Mouse (Mus musculus): Measurements from ENCODE around the gene Thap3. TPM values are rescaled to one million over a fixed set of nuclear protein-coding genes. Genes with fewer than 3 reads are reported as not detected.

The Thap3 gene
- 43.1 and 43.7 TPM in 2 replicates for polyA plus RNA-seq (2012; rRNA removed)

DNA sequence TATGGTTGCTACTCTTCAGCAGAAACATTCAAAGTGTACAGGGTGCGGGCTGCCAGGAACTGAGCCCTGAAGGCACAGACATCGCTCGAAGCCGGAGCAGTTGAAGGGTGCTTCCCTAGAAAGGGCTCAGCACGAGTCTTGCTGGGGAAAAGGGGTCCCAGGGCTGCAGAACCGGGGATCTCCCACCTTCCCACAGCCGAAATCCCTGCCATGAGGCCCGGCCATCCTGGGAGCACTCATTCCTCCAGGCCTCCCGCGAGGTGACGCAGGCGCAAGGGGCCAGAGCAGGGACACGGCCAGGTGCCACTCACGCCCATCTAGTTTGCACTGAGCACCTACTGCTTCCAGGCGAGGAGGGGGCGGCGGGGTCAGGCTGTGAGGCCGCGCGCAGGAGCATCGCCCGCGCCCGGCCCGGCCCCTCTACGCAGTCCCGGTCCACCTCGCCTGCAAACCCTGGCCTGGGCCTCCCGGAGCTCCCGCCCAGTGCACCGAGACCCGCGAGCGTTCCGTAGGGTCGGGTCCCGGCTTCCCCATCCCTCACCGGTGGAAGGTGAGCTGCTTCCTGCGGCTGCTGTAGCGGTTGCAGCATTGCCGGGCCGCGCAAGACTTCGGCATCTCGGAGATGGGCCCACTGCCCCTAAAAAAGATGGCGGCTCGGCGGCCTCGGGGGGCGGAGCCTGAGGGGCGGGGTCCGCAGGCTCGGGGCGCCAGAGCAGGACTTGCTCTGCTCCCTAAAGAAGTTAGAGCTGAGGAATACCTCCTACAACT, at the start of gene Thap3:
Gene Thap3, minus strand, starts transcription at position 656 of the 768 bp plus-strand sequence.

DNA sequence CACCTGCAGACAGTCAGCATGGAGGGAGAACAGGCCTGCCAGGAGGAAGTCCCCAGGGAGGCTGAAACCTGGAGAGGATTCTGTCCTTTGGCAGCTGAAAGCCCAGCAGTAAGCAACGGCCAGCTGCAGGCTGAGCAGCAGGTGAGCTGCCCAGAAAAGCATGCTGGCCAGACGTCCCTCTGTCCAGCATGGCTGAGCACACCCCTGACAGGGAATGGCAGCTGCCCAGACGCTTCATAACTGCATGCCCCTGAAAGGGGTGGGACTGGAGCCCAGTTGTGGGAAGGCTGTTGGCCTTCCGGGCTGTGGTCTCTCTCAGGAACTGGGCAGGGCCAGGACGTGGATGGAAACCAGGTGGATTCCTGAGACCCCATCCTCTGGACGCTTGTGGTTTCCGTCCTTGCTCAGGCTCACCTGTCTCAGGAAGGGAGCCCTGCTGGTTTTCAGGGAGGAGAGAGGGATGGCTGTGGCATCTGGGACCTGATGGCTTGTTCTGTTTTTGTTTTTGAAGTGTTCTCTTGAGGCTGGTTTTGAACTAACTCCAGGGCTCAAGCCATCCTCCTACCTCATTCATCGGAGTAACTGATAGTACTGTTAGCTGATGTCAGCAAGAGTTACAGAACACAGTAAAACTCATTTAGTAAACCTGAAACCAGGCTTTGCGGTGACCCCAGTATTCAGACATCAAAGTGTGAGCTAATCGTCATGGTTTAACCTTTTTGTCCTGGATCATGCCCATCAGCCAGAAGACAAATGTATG, 49.6 kb upstream of the Thap3 start, which contains the start of gene Tas1r1:
Gene Tas1r1, minus strand, starts transcription at position 344 of the 760 bp plus-strand sequence.

DNA sequence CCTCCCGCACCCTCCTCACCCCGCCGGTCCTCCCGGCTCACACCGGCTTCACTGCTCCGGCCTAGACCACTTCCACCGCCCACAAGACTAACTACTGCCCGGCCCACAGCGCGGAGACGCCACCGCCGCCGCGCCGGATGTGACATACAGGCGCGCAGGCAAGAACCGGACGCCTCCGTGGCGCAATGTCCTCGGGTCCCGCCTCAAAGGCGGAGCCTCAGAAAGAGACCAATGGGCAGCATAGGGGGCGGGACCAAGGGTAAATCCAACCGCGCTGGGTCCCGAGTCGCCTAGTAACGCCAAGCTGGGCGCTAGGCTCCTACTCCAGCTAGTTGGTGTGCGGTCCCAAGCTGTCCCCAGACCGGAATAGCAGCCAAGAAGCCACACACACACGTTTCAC, 38.7 kb upstream of the Thap3 start, which contains the start of gene Zbtb48:
Gene Zbtb48, minus strand, starts transcription at position 148 of the 400 bp plus-strand sequence.

DNA sequence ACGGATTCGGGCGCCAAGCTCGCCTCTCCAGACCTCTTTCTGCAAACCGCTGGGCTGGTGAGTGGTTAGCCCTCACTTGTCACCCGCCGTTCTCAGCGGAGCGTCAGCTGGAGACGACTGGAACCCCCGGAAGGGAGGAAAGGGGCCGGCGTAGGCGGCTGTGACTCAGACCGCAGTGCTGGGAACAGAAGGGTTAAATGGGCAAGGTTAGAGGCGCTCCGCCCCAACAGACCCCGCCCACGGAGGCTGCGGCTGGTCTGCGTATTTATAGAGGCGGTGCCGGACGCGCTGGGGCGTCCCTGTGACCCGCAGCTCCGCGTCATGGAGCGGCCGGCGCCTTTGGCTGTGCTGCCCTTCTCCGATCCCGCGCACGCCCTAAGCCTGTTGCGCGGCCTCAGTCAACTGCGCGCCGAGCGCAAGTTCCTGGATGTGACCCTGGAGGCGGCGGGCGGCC, 19.9 kb upstream of the Thap3 start, which contains the start of gene Klhl21:
Gene Klhl21, plus strand, starts transcription at position 182 of the 454 bp plus-strand sequence.

DNA sequence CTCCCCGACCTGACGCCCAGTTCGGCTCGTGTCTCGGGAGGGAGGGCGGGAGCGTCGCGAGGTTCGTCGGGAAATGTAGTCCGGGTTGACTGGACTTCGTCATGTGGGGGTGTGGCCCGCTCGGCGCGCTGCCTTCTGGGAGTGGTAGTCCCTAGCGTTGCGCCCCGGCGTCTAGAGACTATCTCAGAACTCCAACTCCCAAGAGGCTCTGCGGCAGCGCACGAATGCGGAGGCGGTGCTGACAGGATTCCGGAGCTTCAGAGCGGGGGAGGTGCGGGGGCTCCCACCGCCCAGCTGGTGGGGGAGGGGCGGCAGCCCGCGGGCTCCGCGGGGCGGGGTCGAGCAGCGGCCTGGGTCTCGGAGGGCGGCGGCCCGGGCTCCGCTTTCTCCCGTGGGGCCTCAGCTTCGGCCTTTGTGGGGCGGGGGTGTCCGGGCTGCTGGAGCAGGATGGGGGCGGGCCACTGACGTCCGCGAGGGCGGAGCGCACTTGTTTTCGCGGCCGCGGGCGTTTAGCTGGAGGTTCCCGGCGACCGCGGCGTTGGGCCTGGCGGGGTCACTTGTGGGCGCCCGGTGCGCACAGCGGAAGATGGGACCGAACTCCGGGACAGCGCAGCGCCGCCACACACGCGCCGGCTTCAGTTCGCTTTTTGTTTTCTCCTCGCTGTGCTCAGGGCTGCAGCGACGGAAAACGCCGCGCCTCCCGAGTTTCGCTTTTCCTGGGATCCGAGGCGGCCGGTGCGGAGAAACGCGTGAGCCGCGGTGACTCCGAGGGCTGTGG, 7.6 kb upstream of the Thap3 start, which contains the start of gene Phf13:
Gene Phf13, minus strand, starts transcription at position 86 of the 778 bp plus-strand sequence.

DNA sequence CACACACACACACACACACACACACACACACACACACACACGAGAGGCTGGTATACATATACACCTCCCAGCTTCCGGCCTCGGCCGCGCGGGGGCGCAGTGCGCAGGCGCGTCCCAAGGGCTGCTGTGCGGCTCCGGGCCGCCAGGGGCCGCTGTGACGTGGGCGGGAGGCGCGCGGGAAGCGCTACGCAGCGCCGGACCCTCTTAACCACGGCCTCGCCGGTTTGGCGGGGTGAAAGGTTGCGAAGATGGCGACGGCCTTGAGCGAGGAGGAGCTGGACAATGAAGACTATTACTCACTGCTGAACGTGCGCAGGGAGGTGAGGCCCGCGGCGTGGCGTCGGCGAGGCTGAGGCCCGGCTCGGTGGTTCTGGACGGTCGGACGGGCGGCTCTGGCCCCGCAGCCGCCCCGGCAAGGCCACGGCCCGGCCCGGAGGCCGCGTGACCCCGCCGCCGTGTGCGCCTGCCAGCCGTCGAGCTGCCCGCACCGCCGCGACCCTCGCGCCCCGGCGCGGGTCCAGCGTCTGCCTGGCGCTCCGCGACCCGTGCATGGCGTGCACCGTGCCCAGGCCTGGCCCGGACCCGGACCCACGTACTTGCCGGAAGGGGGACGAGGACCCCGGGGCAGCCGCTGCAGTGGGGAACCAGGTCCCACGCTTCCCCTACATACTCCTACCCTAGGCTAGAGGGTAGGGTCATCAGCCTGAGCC, 55.1 kb downstream of the Thap3 start, which contains the start of gene Dnajc11:
Gene Dnajc11, plus strand, starts transcription at position 187 of the 710 bp plus-strand sequence.

Other genes starting within 250 kb of the Thap3 start
- gene Camta1, start 127.1 kb downstream of the Thap3 start, polyA plus RNA-seq (2012; rRNA removed) = 68.7 and 69.7 TPM in 2 replicates
- gene Dnajc11, start 55.3 kb downstream of the Thap3 start, polyA plus RNA-seq (2012; rRNA removed) = 75.0 and 80.4 TPM in 2 replicates
- 17.8 and 20.3 TPM in 2 replicates for gene Phf13, start 7.3 kb upstream of the Thap3 start, polyA plus RNA-seq (2012; rRNA removed)
- gene Klhl21, start 19.8 kb upstream of the Thap3 start, polyA plus RNA-seq (2012; rRNA removed) = 3.0 and 6.0 TPM in 2 replicates
- 34.9 and 39.6 TPM in 2 replicates for gene Zbtb48, start 38.7 kb upstream of the Thap3 start, polyA plus RNA-seq (2012; rRNA removed)
- gene Tas1r1, start 49.6 kb upstream of the Thap3 start, polyA plus RNA-seq (2012; rRNA removed) = 0.41 TPM in 2 replicates
- gene Nol9, start 50.3 kb upstream of the Thap3 start, polyA plus RNA-seq (2012; rRNA removed) = 24.9 and 27.4 TPM in 2 replicates
- 14.2 and 17.7 TPM in 2 replicates for gene Plekhg5, start 83.5 kb upstream of the Thap3 start, polyA plus RNA-seq (2012; rRNA removed)
- gene Tnfrsf25, start 126.9 kb upstream of the Thap3 start, polyA plus RNA-seq (2012; rRNA removed) = 4.1 and 4.5 TPM in 2 replicates
- gene Espn, start 163.4 kb upstream of the Thap3 start, polyA plus RNA-seq (2012; rRNA removed) = 0.28 and 1.1 TPM in 2 replicates
- not detected in 2 replicates for gene Hes2, start 169.9 kb upstream of the Thap3 start, polyA plus RNA-seq (2012; rRNA removed)
- 184 and 213 TPM in 2 replicates for gene Acot7, start 189.1 kb upstream of the Thap3 start, polyA plus RNA-seq (2012; rRNA removed)